Mouse (Mus musculus) neural tube, embryonic 10.5 days (tissue): Measurements from ENCODE around the gene Nt5e.

Experiments
- DNase-seq: peaks from one replicate; pipeline ENCODE4 v3.0.0-alpha.2; 2017; ENCODE audit warnings: low spot score; ENCODE audit errors: extremely low spot score

Nt5e gene

DNA sequence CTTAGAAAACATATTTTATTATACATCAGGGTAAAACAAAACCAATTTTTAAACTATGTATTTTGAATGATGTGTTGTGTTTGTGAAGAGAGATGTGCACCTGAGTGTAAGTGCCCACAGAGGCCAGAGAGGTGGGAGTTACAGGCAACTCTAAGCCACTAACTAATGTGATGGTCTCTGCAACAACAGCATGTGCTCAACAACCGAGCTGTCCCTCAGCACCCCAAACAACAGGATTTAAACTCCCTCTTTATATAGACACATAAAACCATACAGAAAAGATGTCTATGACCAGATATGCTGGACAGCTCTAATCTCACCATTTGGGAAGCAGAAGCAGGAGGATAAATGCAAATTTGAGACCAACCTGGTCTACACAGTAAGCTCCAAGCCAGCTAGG, 53.5 kb downstream of the Nt5e start:
- DNase-seq: no peak

DNA sequence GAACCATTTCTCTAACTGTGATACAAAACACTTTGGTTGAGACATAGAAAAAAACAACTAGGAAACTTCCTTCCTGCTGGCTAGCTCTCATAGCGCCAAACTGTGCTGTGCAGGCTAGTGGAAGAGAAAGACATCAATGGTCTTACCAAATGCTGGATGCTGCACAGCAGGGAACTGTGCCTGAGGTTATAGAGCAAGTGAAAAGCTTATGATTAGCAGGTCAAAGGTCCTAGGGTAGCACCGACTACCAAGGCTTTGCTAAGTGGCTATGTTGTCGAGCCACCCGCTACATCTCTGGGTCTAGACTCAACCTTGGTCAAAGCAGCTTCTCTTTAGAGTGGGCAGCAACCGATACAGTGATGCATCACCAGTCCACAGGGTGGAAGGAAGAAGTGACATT, 61.8 kb downstream of the Nt5e start:
- no peak for DNase-seq

DNA sequence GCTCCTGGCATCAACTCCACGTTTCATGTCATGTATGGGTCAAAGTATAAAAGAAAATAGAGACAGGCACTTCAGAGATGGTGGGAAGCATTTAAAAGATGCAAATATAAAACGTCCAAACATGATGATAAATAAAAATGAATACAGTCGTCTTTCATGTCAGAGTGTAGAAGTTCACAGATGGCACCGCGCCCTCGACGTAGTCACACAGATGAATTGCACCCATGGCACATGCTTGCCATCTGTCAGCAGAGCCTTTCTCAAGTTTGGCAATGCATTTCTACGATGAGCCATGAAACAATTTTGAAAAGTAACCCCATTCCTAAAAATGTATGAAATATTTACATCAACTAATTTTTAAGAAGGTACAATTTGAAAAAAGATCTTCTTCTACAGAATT, 67.9 kb downstream of the Nt5e start:
- no peak for DNase-seq

DNA sequence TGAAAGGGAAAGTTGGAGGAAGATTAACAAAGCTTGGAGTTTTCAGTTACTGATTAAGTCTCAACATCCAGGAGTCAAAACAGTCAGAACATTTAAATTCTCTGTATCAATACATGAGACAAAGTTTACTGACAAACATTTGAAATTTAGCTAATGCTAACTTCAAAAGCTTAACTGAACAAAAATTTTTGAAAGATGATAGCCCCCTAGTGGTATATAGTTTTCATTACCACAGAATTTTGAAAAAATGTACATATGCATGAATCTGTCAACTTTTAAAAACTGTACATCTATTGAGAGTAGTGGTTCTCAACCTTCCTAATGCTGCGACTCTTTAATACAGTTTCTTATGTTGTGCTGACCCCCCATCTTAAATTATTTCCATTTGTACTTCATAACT, 71.5 kb downstream of the Nt5e start:
- no peak for DNase-seq

DNA sequence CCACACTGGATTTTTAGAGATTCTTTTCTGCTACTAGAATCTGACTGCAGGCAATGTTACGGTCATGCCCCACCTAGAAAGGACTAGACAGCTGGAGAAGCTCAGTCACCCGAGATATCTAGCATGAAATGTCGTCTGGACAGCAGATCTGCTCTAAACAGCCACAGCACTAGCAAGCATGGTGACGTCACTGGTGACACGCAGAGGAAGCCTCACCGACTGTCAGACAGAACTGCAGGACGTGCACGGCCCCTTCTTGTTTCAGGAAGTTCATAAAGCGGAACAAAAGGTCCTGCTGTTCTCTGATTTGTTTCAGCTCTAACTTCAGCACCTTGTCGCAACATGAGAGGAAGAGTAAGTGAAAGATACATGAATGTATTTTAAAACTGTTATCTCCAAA, 77.1 kb downstream of the Nt5e start:
- DNase-seq: no peak

DNA sequence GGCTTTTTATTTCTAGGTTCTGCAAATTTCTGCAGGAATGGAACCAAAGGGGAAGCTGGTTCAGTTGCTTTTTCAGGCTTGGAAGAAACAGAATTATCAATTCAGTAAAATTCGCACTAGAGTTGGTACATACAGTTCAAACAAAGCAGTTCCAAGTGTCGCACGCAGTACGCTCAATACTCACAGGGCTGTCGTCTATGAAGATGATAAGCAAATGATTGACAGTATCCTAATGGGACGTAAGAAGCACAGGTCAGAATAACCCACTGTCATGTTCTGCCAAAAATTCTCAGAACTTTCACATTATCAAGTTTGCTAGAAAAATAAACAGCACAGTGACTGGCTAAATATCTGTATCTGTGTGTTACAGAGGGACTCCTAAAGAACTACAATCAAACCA, 77.5 kb downstream of the Nt5e start:
- DNase-seq: no peak

DNA sequence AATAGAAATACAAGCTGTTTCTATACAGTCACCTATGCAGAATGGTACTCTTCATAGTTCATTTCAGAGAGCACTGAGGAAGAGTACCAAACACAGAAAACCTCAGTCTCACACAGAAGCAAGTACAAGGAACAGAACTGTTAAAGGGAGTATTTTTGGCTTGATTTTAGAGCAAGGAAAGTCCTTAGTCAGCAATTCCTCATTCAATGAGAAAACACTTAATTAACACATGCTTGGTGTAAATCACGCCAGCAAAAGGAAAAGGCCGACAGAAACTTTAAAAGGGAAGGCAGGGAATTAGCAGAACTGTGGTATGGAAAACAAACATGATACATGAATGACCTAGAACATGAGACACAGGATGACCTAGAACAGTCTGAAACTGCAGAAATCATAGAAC, 83.0 kb downstream of the Nt5e start:
- no peak for DNase-seq

DNA sequence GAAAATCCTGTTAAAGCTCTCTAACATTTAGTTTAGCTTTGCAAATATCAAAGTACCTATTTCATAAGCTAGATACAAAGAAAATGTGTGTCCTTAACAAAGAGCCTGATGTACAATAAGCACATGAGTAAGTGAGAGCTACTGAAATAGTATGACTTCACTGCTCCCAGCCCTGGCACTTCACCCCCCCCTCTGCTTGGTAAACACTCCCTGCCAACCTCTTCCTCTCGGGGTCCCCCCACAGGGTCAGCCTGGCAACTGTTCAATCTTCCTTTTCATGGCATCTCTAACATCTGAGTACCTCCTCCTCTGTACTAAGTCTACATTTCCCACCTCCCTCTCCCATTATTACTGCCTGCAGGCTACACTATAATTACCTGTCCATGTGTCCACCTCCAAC, 89.8 kb downstream of the Nt5e start:
- DNase-seq: no peak
